Mouse (Mus musculus) mesoderm, embryonic 11.5 days (tissue): ENCODE measurements around the gene Gria1.
A peak's percentile ranks its signal among the peaks of the same experiment; 100 is the strongest.

ENCODE experiments used
- DNase-seq: peaks from one replicate; pipeline ENCODE4 v3.0.0-alpha.2; 2012; ENCODE audit warnings: low read depth, low spot score

Gria1 gene

DNA sequence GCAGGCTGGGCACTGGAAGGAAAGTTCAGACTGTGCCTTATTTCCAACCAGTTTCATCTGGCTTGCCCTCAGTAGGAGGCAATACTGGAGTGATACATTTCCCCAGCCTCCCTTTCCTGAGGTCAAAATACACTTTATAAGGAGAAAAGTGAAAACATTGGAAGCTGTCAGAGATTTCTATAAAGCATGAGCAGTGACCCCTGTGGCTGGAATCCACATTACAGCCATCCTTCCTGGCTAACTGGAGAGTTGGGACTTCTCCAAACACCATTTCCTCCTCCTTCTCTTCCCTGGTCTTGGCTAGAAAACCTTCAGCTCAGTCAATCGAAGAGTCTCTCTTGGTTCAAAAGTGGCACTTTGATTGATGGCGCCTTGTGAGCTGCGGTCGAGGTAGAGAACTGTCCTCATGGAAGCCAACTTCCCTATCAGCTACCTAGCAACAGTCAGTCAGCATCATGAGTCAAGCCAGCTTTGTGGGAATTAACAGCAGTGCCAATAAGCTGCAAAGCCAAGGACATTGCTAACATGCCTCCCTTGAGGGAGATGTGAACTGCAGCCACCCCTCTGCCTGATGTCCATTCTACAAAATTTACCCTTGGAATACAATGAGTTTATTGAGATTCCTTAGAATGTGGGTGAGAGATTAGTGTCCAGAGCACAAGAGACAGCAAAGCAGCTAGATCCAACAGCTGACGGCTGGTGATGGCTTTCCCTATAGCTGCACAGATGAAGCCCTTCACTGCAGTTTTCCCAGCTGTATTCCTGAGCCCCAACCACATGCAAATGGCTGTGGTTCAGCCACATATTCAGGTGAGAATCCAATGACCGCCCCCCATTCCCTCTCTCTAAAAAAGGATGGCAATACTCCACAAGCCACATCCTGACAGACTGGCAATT is 40.7 kb downstream of the Gria1 start:
- no peak for DNase-seq

DNA sequence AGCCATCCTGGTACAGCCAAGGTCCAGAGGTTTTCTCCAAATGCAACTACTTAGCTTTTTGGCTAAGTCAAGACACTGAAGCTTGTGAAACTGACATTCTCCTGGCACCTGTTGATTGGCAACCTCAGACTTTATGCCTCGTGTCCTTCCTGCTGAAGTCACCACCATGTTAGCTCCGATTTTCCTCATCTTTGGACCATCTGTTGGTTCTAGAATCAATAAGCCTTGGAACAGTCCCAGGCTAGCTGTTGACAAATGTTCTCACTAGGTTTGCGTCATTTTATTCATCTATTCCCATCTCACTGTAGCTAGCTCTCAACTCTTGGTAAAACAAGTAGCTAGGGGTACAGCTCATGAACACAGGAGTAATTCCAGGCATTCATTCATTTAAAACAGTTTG is 51.3 kb downstream of the Gria1 start:
- no peak for DNase-seq

DNA sequence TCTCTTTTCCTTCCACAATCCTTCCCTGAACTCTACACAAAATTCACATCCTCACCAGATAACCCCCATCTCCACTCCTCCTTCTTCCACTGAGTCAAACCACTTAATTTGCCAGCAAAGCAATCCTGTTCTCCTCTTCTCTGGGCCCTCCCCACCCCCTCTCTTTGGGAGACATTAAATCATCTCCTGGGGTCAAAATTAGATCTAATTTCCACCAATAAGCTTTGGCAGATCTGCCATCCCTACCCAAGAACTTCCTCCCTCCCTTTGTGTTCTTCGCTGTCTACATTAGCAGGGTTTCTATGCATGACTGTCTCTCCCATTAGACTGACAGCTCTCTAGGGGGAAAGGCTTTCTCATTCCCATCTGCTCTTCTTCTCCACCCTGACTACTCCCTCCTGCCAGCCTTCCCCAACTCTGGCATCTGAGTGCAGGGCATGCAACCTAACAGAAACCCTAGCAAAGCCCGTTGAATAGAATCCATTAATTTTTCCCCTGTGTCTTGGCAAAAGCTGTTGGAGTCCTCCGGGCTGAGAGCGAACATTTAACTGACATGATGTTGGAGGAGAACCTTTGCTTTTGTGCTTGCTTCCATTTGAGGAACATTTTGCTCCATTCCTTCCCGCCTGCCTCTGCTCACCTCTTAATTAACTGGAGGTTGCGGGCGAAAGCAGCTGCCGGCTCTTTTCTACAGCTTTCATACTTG is 59.2 kb downstream of the Gria1 start:
- peak; percentile 16 for DNase-seq

DNA sequence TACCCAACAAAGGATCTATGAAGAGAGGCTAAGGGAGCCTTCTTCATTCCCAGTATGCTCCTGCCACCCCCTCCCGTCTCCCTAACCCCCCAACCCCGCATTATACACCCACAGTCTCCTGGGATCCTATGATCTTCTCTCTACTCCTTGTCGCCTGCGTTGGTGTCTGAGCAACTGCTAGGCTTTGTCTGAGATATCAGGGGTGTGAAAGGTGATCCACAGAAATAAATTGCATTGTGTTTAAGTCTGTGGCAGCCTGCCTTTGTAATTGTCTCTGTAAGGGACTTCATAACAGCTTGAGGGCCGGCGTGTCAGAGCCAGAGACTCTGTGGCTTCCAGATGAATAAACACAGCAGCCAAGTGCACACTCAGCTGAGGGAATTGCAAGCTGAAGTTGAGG is 61.0 kb downstream of the Gria1 start:
- DNase-seq = no peak

DNA sequence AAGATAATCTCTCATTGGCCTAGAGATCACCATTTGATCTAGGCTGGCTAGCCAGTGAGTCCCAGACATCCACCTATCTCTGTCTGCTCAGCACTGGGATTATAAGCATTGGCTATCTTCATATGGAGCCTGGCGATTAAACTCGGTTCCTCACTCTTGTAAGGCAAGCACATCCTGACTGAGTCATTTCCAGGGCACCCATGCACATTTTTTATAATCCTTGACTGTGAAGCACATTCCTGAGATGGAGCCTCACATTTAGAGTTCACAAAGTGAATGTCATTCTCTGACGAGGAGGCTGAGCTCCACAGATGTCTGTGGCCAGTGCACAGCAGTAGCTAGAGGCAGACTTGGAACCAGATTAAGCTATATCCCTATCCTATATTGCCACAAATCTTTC is 68.2 kb downstream of the Gria1 start:
- DNase-seq = no peak

DNA sequence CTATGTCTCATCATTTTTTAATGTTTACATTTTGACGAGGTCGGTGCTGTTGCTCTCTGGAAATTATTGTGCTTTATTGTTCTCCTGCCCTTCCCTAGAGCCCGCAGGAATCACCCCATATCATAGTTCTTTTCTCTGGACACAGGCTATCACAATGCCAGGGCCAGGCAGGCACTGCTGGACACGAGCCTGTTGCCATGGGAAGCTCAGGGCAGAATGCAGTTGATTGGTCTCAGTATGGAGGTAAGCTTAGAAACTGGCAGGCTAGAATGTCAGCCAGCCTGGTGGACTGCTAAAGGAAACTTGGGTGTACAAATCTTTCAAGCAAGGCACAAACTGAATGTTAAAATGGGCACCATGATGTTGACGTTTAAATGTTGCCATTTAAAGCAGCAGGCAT is 78.3 kb downstream of the Gria1 start:
- DNase-seq = no peak

DNA sequence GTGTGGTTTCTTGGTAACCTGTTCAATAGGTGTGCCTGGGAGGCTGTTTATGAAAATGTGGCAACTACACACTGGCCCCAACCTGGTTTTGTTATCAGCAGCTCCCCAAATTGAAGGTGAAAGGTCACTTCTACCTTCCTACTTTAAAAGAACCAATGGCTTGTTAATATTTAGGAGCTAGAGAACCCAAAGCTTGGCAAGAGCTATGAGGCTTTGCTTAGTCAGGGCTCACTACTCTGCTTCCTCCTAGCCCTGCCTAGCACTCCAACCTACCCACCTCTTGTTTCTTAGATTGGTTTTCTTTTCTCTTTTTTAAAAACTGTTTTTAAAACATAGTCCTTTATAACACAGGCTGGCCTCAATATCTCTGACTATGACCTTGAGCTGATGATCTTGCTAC is 79.5 kb downstream of the Gria1 start:
- DNase-seq = no peak

DNA sequence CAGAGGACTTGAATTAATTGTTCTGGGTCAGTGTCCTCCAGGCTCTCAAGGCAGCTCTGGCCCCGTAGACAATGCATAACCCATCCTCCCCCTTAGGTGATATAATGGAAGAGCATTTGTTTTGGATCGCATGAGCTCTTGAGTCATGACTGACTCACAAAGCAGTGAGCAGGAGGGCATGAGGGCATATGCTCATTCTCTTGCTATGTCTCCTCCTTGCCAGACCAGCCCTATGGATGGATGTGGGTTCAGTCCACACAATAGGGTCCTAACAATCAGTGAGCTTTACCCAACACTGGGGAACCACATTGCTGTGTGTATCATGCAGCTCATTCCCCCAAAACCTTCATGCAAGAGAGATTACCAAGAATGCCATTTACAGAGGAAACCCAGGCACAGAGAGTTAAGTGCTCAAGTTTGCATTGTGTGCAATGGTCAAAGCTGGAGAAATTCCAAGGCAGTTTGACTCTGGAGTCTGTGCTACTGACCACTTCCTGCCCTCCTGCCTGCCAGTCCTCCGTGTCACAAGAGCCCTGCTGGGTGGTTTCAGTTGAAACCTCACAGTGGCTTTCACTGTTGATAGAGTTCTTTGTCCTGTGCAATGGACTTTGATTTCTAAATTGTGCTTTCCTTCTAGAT is 80.2 kb downstream of the Gria1 start:
- no peak for DNase-seq

DNA sequence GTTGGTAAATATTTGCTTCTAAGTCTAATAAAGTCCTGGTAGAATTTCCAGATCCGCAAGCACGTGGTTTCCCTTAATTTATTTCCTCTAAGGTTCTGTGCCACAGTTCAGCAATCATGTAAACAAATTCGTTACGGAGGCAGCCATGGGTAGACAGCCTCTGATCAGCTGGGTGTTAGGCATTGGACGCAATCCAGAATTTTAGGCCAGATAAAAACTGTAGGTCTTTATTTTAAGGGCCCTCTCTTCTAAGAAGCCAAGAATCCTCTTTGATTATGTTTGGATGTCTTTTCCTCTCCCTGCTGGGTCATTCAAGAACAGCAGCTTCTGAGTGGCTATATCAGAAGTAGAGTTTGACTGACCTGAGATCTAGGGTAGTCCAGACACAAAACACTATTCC is 89.3 kb downstream of the Gria1 start:
- no peak for DNase-seq

DNA sequence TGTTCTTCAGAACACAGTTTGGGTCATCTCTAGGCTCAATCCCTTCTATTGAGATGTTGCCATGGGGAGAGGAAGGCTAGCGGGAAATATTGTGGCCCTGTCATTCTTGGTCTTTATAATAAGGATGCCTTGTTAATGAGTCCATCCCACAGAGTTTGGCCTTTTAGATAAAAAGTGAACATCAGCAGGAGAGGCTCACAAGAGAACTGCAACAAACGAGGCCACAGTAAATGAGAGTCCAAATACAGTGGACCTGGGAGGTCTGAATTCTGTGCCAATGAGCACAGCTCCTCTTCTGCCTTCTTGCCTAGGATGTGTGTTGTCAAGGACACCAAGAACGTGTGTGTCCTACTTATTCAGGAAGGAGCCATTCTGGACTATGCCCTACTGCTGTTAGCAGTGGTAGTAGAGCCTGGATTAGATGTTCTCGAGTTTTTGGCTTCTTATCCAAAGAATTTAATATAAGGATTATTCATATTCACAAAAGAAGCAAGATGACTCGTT is 92.6 kb downstream of the Gria1 start:
- DNase-seq = no peak

DNA sequence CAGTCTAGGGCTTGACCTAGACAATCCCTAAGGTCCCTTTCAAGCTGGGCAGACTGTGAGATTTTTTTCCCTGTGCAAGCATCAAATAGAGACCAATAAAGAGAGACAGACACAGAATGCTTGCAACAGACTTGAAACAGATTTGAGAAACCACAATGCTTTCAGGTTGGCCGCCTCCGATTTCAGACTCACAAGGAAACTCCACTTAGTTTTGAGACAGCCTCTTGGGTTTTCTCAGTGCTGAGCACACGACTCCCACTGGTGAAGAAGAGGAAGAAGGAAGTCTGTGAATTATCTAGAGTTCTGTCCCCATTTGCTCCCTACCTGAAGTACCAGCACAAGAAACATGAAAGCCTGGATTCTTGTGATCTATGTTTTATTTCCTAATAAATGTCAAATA is 94.5 kb downstream of the Gria1 start:
- DNase-seq = no peak

DNA sequence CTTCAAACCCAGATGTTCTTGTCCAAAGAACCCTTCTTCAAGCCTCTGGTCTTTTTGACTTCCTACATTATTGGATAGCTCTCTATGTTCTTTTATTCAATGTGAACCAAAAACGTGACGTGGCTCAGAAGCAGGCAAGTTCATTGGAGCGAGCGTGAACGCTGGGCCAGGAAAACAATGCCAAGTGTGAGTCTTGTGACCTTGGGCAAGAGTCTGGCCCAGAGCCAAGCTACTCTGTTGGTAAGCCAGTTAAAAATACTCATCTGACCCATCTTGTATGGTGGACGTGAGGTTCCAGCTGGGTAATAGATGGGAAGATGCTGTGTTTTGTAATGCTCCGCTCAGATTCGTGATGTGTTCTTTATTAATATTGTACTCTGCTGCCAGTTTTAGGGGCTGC is 101.2 kb downstream of the Gria1 start:
- DNase-seq = no peak

DNA sequence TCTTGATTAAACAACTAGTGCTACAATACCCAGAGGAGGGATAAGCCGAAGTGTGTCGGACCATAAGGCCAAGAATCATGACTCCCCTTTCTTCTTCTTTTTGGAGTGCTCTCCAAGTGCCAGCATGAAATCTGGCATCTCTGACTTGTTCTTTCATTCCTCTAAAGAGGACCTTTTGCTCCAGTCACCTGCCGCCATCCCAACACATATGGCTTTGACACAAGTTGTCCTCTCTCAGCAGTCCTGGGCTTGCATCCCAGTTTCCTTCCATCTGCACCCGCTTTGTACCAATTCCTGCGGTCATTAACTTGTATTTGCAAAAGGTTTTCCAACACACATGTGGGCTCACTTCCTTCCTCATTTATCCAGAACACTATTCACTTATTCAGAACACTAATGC is 103.2 kb downstream of the Gria1 start:
- no peak for DNase-seq

DNA sequence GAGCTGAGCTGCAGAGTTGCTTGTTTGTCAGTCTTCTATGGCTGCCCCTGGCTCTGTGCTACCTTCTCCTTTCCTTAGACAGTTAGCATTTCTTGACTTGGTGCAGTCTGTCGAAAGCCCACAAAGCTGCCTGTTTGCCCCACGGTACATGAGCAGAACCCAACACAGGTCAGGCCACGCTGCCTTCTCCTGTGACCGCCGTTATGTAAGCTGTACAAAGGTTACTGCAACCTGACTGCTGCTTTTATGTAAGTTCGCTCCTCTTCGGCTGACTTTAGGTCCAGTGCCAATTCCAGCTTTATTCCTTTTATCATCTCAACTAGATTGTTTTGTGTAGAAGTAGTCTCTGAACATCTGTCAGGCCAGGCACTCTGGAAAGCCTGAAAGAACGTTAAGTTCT is 115.9 kb downstream of the Gria1 start:
- no peak for DNase-seq

DNA sequence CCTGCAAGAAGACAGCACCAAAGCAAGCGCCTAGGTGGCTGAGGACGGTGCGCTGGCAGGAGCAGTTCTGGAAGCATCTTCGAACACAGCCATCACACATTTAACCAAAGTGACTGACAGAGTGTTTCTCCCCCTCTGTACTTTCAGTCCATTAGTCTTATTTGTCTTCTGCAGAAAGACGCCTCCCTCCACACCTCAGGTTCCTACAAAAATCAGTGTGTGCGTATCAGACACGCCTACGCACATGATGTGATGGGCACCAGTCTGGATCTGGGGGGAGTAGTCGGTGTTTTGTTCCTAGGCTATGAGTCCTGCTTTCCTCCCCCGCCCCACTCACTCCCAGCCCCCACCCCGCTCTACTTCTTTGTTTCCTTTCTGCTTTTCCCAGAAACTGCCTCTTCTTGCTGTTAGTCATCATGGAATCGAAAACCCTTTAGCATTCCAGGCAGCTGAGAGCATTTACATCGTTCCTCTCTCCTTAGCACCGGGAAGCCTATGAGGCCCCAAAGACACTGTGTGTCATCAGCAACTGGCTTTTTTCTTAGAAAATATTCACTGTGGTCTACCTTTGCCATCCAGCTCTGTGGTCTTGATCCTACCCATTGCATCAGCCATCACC is 129.1 kb downstream of the Gria1 start:
- DNase-seq = no peak

DNA sequence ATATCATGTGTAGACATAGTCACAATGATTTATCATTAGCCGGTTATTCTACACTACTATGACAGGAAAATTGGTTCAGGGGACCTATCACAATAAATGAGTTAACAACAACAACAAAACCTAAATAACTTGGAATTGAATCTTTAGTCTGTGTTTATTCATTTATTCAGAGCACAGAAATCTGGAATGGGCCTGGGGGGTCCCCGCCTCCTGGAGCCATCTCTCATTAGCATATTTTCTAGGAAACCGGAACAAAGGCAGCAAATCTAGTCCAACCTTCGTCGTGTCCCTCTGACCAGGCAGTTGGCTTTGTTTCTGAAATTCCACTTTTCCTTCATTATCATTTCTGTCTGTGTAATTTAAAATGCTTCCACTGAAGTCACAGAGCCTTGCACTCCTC is 132.5 kb downstream of the Gria1 start:
- no peak for DNase-seq

DNA sequence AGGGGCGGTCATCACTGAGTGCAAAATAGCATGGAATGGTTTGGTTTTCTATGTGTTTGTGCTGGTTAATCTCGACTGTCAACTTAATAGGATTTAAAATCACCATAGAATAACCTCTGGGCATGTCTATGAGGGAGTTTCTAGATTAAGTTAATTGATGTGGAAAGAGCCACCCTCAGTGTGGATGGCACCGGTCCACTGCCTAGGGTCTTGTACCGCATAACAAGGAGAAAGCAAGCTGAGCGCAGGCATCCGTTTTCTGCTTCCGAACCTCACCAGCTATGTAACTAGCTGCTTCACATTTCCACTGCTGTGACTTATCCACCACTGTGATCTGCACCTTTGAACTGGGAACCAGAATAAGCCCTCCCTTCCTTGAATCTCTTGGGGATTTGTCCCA is 134.0 kb downstream of the Gria1 start:
- no peak for DNase-seq

DNA sequence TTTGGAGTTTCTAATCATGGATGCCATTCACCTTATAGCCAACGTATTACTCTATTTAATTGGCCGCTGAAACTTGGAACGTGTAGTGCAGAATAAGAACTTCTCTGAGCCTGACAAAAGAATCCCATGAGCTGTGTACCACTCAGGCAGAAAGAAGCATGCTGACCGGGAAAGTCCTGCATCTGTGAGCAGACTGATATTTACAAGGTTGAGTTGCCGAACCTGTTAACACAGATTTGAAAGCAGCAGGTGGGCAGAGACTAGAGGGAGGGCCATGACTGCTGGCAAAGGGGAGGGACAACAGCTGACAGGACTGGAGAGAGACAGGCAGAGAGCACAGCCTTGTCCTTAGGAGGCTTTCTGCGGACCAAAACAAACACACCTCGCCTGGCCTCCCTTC is 134.5 kb downstream of the Gria1 start:
- DNase-seq = no peak

DNA sequence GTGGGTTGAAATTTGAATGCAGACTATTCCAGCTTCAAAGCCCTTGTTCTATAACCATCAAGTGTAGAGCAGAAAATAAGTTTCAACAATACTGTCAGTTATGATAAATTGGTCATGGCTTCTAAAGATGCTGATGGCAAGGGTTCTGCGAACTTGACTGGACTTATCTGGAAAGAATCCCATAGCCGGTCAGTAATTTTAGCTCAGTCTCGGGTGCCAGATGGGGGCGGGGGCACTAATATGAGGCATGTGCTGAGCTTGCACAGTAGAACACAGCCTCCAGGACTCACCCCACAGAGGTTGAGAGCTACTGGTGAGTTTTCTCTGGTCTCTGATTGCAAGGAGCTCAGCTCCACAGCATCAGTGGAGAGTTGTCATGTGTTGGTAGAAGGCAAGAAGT is 140.5 kb downstream of the Gria1 start:
- no peak for DNase-seq

DNA sequence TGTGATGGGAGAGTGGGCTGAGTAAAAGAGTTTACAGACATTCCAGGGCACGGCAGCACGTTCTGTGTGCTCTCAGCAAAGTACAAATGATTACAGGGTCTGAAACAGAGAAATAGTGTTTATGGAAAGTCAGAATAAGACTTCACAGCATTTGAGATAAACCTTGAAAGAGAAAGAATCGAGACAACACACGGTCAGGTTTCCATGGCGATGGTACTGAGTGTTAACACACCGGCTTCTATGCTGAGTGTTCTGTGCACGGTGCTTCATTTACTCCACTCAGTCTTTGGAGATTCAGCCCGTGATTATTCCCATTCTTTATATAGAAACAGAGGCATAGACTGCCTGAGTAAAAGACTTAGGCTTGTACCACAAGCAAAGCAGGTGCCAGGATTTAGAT is 143.8 kb downstream of the Gria1 start:
- DNase-seq = no peak

DNA sequence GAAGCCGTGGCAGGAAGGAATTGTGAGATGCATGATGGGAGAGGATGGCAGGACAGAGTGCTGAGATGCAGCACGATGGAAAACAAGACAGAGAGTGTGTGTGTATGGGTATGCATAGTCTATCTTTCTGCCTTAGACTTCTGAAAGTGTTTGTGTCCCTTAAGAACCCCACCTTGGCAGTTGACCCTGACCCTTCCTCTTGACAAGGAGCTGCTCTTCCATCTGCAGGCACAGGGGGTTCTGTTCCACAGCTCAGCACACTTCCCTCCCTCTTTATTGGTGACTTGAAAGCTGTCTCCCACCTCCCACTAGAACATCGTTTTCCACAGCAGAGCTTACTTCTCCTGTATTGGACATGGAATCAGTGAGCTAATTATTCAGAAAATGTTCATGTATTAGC is 148.2 kb downstream of the Gria1 start:
- DNase-seq = no peak

DNA sequence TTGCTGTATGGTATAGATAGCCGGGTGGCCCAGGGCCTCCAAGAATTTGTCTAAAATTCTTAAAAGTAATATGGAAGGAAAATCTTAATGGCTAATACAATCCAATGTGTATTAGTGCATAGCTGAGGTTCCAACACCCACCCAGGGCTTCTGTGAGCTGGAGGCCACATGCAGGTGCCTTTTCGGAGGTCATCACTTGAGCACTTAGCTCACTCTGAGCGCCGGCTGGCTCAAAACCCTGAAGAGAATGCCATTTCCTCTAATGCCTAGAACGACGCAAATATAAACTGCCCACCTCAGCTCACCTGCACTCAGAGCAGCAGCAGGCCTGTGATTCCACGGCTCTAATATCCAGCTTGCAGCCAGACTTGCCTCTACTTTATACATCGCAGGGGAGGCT is 148.9 kb downstream of the Gria1 start:
- DNase-seq = no peak
